Mouse (Mus musculus) kidney, embryonic 14.5 days (tissue): Measurements from ENCODE around the gene Aldh4a1. TPM values are rescaled to one million over a fixed set of nuclear protein-coding genes. Genes with fewer than 3 reads are reported as not detected.

Source experiments
- ATAC-seq: fragments of 200-750 bp; cut with Nextera tagmentation; 2 replicates; pipeline ENCODE4 v1.8.0; 2017; ENCODE audit warnings: moderate number of reproducible peaks, mild to moderate bottlenecking, moderate TSS enrichment, moderate library complexity; ENCODE audit not compliant: low FRiP score, low TSS enrichment
- H3K27ac ChIP-seq: fragments of 300-500 bp; sonication (generic); 2 replicates; pipeline ENCODE4 v1.5.1; 2014; ENCODE audit warnings: low read depth, mild to moderate bottlenecking, low read length, moderate library complexity, mixed read lengths
- H3K27me3 ChIP-seq: fragments of 300-500 bp; sonication (generic); 2 replicates; pipeline ENCODE4 v1.6.1; 2014; ENCODE audit warnings: mild to moderate bottlenecking, low read length; ENCODE audit not compliant: control insufficient read depth, insufficient read depth
- H3K36me3 ChIP-seq: fragments of 300-500 bp; sonication (generic); 2 replicates; pipeline ENCODE4 v1.6.1; 2014; ENCODE audit warnings: low read length, mixed read lengths; ENCODE audit not compliant: control insufficient read depth, insufficient read depth
- H3K4me1 ChIP-seq: fragments of 300-500 bp; sonication (generic); 2 replicates; pipeline ENCODE4 v1.6.1; 2014; ENCODE audit warnings: low read length, mixed read lengths; ENCODE audit not compliant: control insufficient read depth, insufficient read depth
- H3K4me2 ChIP-seq: fragments of 300-500 bp; sonication (generic); replicated peaks from 2 replicates; pipeline ENCODE4 v1.6.1; 2014; ENCODE audit warnings: low read depth, mild to moderate bottlenecking, low read length
- H3K4me3 ChIP-seq: fragments of 300-500 bp; sonication (generic); 2 replicates; pipeline ENCODE4 v1.5.1; 2014; ENCODE audit warnings: mild to moderate bottlenecking, low read length
- H3K9ac ChIP-seq: fragments of 300-500 bp; sonication (generic); 2 replicates; pipeline ENCODE4 v1.6.1; 2014; ENCODE audit warnings: low read depth, mild to moderate bottlenecking, low read length, moderate library complexity
- H3K9me3 ChIP-seq: fragments of 300-500 bp; sonication (generic); 2 replicates; pipeline ENCODE4 v1.6.1; 2016; ENCODE audit warnings: low read length; ENCODE audit not compliant: control insufficient read depth
- WGBS: fragments of 180-500 bp; shearing (Covaris S2); extraction: QIAGEN DNeasy Blood & Tissue Kit; methylation state at CpG from one replicate; pipeline ENCODE4 v1.1.7; 2014; 5-methylcytosine and 5-hydroxymethylcytosine counted together
- polyA plus RNA-seq: library from polyadenylated mRNA; unstranded; fragments of >200 nt; fragmentation: Nextera tagmentation; extraction: Ambion mirVana; gene quantifications from 2 replicates; pipeline ENCODE4 v1.2.1, GENCODE M21; 2014

The Aldh4a1 gene
- polyA plus RNA-seq, 1 experiment from 2014 or later, result 37.3 TPM

- Histone ChIP-seq H3K9me3 (no peaks in the 10 kb centered on the region), H3K27me3 (no peaks in the 10 kb centered on the region), H3K4me1 (peaks cover 43% of the 10 kb centered on the region), H3K36me3 (no peaks in the 10 kb centered on the region), H3K4me3 (no peak overlapping the region), H3K27ac (no peak overlapping the region), H3K4me2 (no peak overlapping the region), H3K9ac (no peak overlapping the region)
- no peak for ATAC-seq
- 64% methylated on average over 4 of the region's 4 CpGs for WGBS
These were observed 35.3 kb upstream of the Aldh4a1 start for GRCm38 (mm10) chr4:139587370-139587769.

- no peak for ATAC-seq
- Histone ChIP-seq H3K9me3 (no peaks in the 10 kb centered on the region), H3K36me3 (no peaks in the 10 kb centered on the region), H3K4me1 (peaks cover 43% of the 10 kb centered on the region), H3K9ac (no peak overlapping the region), H3K4me3 (no peak overlapping the region), H3K4me2 (no peak overlapping the region), H3K27ac (no peak overlapping the region), H3K27me3 (no peaks in the 10 kb centered on the region)
- WGBS, result 65% methylated on average over 4 of the region's 4 CpGs
These were observed 34.9 kb upstream of the Aldh4a1 start for GRCm38 (mm10) chr4:139587773-139588172.

- no peak overlapping the region for H3K4me3 ChIP-seq
- H3K9me3 ChIP-seq, result no peaks in the 10 kb centered on the region
- H3K4me2 ChIP-seq, result no peak overlapping the region
- H3K27ac ChIP-seq, result no peak overlapping the region
- H3K4me1 ChIP-seq, result peaks cover 40% of the 10 kb centered on the region
- H3K27me3 ChIP-seq, result no peaks in the 10 kb centered on the region
- H3K9ac ChIP-seq, result no peak overlapping the region
- no peak for ATAC-seq
- 49% methylated on average over 5 of the region's 5 CpGs for WGBS
- H3K36me3 ChIP-seq, result no peaks in the 10 kb centered on the region
These were observed 33.2 kb upstream of the Aldh4a1 start for GRCm38 (mm10) chr4:139589351-139590027.

- no peaks in the 10 kb centered on the region for H3K9me3 ChIP-seq
- WGBS, result 42% methylated on average over 4 of the region's 4 CpGs
- H3K27ac ChIP-seq, result no peak overlapping the region
- no peak overlapping the region; the same call in 1 of the 2 replicates for H3K9ac ChIP-seq
- H3K27me3 ChIP-seq, result no peaks in the 10 kb centered on the region
- ATAC-seq, result no peak
- no peaks in the 10 kb centered on the region for H3K36me3 ChIP-seq
- no peak overlapping the region for H3K4me3 ChIP-seq
- H3K4me1 ChIP-seq, result peaks cover 36% of the 10 kb centered on the region
- no peak overlapping the region for H3K4me2 ChIP-seq
These were observed 32.2 kb upstream of the Aldh4a1 start for GRCm38 (mm10) chr4:139590446-139590845.

GRCm38 (mm10) chr4:139592895-139593294 is 29.8 kb upstream of the Aldh4a1 start:
- no peak overlapping the region for H3K27ac ChIP-seq
- 61% methylated on average over 7 of the region's 7 CpGs for WGBS
- H3K9ac ChIP-seq, result no peak overlapping the region
- no peak overlapping the region for H3K4me3 ChIP-seq
- ATAC-seq, result no peak
- peaks cover 41% of the 10 kb centered on the region for H3K4me1 ChIP-seq
- no peaks in the 10 kb centered on the region for H3K36me3 ChIP-seq
- H3K27me3 ChIP-seq, result no peaks in the 10 kb centered on the region
- H3K9me3 ChIP-seq, result no peaks in the 10 kb centered on the region
- H3K4me2 ChIP-seq, result no peak overlapping the region

GRCm38 (mm10) chr4:139593383-139593782 is 29.3 kb upstream of the Aldh4a1 start:
- Histone ChIP-seq H3K4me1 (peaks cover 44% of the 10 kb centered on the region), H3K9ac (no peak overlapping the region), H3K4me3 (no peak overlapping the region), H3K4me2 (no peak overlapping the region), H3K36me3 (no peaks in the 10 kb centered on the region), H3K27me3 (no peaks in the 10 kb centered on the region), H3K27ac (no peak overlapping the region), H3K9me3 (no peaks in the 10 kb centered on the region)
- no peak for ATAC-seq
- 68% methylated on average over 6 of the region's 6 CpGs for WGBS

- WGBS, result 40% methylated on average over 3 of the region's 3 CpGs
- H3K27ac ChIP-seq, result no peak overlapping the region; the same call in 1 of the 2 replicates
- no peaks in the 10 kb centered on the region for H3K9me3 ChIP-seq
- H3K36me3 ChIP-seq, result no peaks in the 10 kb centered on the region
- H3K4me3 ChIP-seq, result no peak overlapping the region
- H3K4me1 ChIP-seq, result peaks cover 51% of the 10 kb centered on the region
- no peak overlapping the region for H3K9ac ChIP-seq
- no peak for ATAC-seq
- H3K4me2 ChIP-seq, result no peak overlapping the region
- H3K27me3 ChIP-seq, result no peaks in the 10 kb centered on the region
These were observed 28.6 kb upstream of the Aldh4a1 start for GRCm38 (mm10) chr4:139594062-139594461.

GRCm38 (mm10) chr4:139596715-139597114 is 26.0 kb upstream of the Aldh4a1 start:
- H3K27me3 ChIP-seq, result no peaks in the 10 kb centered on the region
- 32% methylated on average over 9 of the region's 9 CpGs for WGBS
- no peak overlapping the region for H3K4me2 ChIP-seq
- no peak overlapping the region for H3K4me3 ChIP-seq
- H3K36me3 ChIP-seq, result no peaks in the 10 kb centered on the region
- peak overlapping the region; percentile 97 for H3K27ac ChIP-seq
- ATAC-seq, result no peak
- peaks cover 62% of the 10 kb centered on the region for H3K4me1 ChIP-seq
- H3K9ac ChIP-seq, result peak overlapping the region; percentile 31; the same call in 1 of the 2 replicates
- no peaks in the 10 kb centered on the region for H3K9me3 ChIP-seq

- Histone ChIP-seq H3K9ac (peak overlapping the region; percentile 34; the same call in 1 of the 2 replicates), H3K27ac (peak overlapping the region; percentile 97)
- 41% methylated on average over 20 of the region's 20 CpGs for WGBS
These were observed 25.1 kb upstream of the Aldh4a1 start for GRCm38 (mm10) chr4:139597286-139598284.

More at GRCm38 (mm10) chr4:139597286-139598284, 25.1 kb upstream of the Aldh4a1 start:
- peak overlapping the region; percentile 32 for H3K4me2 ChIP-seq
- no peaks in the 10 kb centered on the region for H3K36me3 ChIP-seq
- no peaks in the 10 kb centered on the region for H3K27me3 ChIP-seq
- no peaks in the 10 kb centered on the region for H3K9me3 ChIP-seq
- H3K4me3 ChIP-seq, result no peak overlapping the region
- H3K4me1 ChIP-seq, result peaks cover 70% of the 10 kb centered on the region
- ATAC-seq, result no peak
